Mouse (Mus musculus) kidney, postnatal 0 days (tissue): ENCODE measurements around the gene Prelp. TPM values are rescaled to one million over a fixed set of nuclear protein-coding genes. Genes with fewer than 3 reads are reported as not detected.

ENCODE experiments used
- ATAC-seq: fragments of 200-750 bp; cut with Nextera tagmentation; replicated peaks from 2 replicates; pipeline ENCODE4 v1.8.0; 2017; ENCODE audit warnings: low read depth, moderate number of reproducible peaks, moderate TSS enrichment, moderate library complexity; ENCODE audit not compliant: low FRiP score
- DNase-seq: peaks from one replicate; pipeline ENCODE4 v3.0.0-alpha.2; 2016; ENCODE audit warnings: low spot score
- H3K27ac ChIP-seq: fragments of 300-500 bp; sonication (generic); 2 replicates; pipeline ENCODE4 v1.5.1; 2014; ENCODE audit warnings: mild to moderate bottlenecking
- H3K27me3 ChIP-seq: fragments of 300-500 bp; sonication (generic); 2 replicates; pipeline ENCODE4 v1.6.1; 2014; ENCODE audit warnings: low read length, mixed read lengths; ENCODE audit not compliant: insufficient read depth
- H3K36me3 ChIP-seq: fragments of 300-500 bp; sonication (generic); 2 replicates; pipeline ENCODE4 v1.6.1; 2014; ENCODE audit warnings: low read length, mixed read lengths; ENCODE audit not compliant: insufficient read depth
- H3K4me1 ChIP-seq: fragments of 300-500 bp; sonication (generic); replicated peaks from 2 replicates; pipeline ENCODE4 v1.6.1; 2014; ENCODE audit warnings: antibody characterized with exemption, low read length, mixed read lengths; ENCODE audit not compliant: insufficient read depth
- H3K4me2 ChIP-seq: fragments of 300-500 bp; sonication (generic); 2 replicates; pipeline ENCODE4 v1.6.1; 2014; ENCODE audit warnings: mild to moderate bottlenecking, low read length, moderate library complexity, mixed read lengths
- H3K4me3 ChIP-seq: fragments of 300-500 bp; sonication (generic); replicated peaks from 2 replicates; pipeline ENCODE4 v1.5.1; 2014; ENCODE audit warnings: low read depth, low read length
- H3K9ac ChIP-seq: fragments of 300-500 bp; sonication (generic); 2 replicates; pipeline ENCODE4 v1.6.1; 2014; ENCODE audit warnings: low read depth, low read length
- H3K9me3 ChIP-seq: fragments of 300-500 bp; sonication (generic); replicated peaks from 2 replicates; pipeline ENCODE4 v1.6.1; 2016; ENCODE audit warnings: low read length, inconsistent platforms, mixed read lengths
- CTCF ChIP-seq: IDR thresholded peaks from 2 replicates; pipeline ENCODE4 v1.5.1; 2016; ENCODE audit warnings: antibody characterized with exemption, low read depth, mild to moderate bottlenecking, moderate library complexity
- WGBS: fragments of 180-500 bp; shearing (Covaris S2); extraction: QIAGEN DNeasy Blood & Tissue Kit; methylation state at CpG from one replicate; pipeline ENCODE4 v1.1.7; 2014; 5-methylcytosine and 5-hydroxymethylcytosine counted together
- polyA plus RNA-seq: library from polyadenylated mRNA; unstranded; fragments of >200 nt; fragmentation: Nextera tagmentation; extraction: Ambion mirVana; gene quantifications from 2 replicates; pipeline ENCODE4 v1.2.1, GENCODE M21; 2015

Prelp gene
- polyA plus RNA-seq, 1 experiment from 2014 or later: 2.2 TPM

DNA sequence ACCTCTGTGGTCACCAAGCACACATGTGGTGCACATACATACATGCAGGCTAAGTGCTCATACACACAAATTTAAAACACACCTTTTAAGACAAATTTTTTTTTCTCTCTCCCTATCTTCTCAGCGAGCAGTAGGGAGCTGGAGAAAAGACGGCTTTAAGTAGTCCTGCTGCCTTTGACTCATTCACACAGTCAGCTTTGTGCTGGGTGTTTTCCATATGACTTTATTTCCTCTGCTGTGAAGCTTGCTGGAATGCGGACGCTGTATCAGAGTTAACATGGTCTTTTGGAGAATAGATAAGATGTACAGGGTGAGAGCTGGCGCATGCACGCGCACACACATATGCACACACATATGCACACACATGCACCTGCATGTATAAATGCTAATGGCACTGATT, 11.1 kb downstream of the Prelp start:
- H3K4me2 ChIP-seq: no peak overlapping the region
- H3K27ac ChIP-seq: no peak overlapping the region
- WGBS: 91% methylated on average over 7 of the region's 7 CpGs
- no peaks in the 10 kb centered on the region for H3K27me3 ChIP-seq
- peaks cover 12% of the 10 kb centered on the region for H3K4me1 ChIP-seq
- no peaks in the 10 kb centered on the region for H3K9me3 ChIP-seq
- DNase-seq (no peak), ATAC-seq (no peak)
- no peak overlapping the region for H3K9ac ChIP-seq
- H3K4me3 ChIP-seq: no peak overlapping the region
- no peak for TF ChIP-seq CTCF
- no peaks in the 10 kb centered on the region for H3K36me3 ChIP-seq

DNA sequence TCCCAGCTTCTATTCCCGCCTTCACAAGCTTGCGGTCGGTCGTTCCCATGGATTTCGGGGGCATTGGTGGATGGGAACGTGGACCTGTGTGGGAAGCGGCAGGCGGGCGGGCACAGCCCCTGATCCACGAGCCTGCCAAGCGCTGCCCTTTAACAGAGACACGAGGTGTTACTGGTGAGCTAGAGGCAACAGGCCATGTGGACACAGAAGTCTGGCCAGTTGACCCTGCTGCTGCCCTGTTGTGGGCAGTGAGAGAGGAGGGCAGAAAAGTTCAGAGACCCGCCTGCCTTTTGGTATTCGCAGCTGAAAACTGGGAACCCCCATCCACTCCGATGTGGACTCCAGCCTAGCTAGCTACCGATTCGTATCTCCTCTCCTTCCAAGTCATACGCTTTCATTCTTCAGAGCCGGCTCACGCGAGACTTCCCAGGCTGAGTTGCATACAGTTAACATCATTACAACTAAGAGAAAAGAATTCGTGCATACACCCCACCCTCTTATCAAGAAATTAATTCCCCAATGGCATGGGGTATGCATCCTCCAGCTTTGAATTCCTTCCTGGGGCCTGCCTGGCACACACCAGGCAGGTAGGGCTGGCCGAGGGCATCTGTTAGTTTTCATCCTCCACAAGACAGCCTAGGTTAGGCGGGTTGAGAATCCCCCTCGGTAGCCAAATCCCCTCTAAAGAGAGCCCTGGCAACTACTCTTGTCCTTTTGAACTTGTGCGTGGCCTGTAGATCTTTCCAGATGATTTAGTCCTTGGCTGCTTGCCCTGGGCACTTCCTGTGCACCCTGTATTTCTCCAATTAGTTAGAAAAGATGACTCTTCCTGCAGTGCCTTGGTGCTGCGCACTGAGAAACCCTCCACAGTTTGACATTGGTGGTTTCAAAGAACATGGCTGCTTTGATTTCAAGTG, 12.3 kb downstream of the Prelp start:
- no peak for TF ChIP-seq CTCF
- Histone ChIP-seq H3K27me3 (no peaks in the 10 kb centered on the region), H3K4me3 (peak overlapping the region; percentile 27), H3K4me1 (peaks cover 12% of the 10 kb centered on the region), H3K27ac (peak overlapping the region; percentile 63), H3K4me2 (peak overlapping the region; percentile 70), H3K36me3 (no peaks in the 10 kb centered on the region), H3K9ac (peak overlapping the region; percentile 52; the same call in 1 of the 2 replicates), H3K9me3 (no peaks in the 10 kb centered on the region)
- ATAC-seq (peak; percentile 30; the same call in 1 of the 2 replicates), DNase-seq (peak; percentile 81)
- 6% methylated on average over 27 of the region's 27 CpGs for WGBS

DNA sequence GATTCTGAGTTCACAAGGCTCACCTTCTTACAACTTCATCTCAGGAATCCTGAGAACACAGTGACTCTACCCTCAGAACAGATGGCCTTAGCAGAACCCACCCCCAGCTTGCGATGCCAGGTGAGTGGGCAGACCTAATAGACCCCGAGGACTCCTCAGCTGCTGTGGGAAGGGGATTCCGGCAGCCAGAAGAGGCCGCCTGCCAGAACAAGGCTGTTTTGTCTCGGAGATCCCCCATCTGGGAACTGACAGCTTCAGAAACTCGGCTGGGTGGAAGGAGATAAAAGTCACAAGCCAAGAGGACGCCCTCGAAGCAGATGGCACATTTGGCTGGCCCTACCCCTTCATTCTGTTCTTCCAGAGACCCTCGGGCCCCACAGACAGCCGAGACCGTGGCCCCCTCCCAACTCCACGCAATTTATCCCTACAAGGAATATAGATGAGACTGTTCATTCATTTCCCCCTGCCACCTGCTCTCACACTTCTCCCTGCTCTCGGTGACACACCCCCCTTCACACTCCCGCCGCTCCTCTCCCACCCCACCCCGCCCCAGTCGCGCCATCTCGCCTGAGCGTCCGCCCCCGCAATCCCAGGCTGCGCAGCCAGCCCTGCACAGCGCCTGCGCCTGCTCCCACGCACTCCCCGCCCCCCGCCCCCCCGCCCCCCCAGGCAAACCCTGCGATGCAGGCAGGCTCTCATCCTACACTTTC, 13.1 kb downstream of the Prelp start, which contains the start of gene Optc:
TSS of gene Optc (minus strand) at position 51 of the 710 bp plus-strand sequence.
- DNase-seq (peak; percentile 83), ATAC-seq (peak; percentile 57)
- peak within 1 kb of the TSS; percentile 27 for H3K4me3 ChIP-seq
- TF ChIP-seq CTCF: no peak
- H3K27me3 ChIP-seq: no peaks in the 10 kb centered on the region
- H3K9me3 ChIP-seq: no peaks in the 10 kb centered on the region
- peaks cover 12% of the 10 kb centered on the region for H3K4me1 ChIP-seq
- peak within 1 kb of the TSS; percentile 70 for H3K4me2 ChIP-seq
- H3K27ac ChIP-seq: peak within 1 kb of the TSS; percentile 63
- peak within 1 kb of the TSS; percentile 52; the same call in 1 of the 2 replicates for H3K9ac ChIP-seq
- WGBS: 4% methylated on average over 26 of the region's 30 CpGs
- H3K36me3 ChIP-seq: no peaks in the 10 kb centered on the region

DNA sequence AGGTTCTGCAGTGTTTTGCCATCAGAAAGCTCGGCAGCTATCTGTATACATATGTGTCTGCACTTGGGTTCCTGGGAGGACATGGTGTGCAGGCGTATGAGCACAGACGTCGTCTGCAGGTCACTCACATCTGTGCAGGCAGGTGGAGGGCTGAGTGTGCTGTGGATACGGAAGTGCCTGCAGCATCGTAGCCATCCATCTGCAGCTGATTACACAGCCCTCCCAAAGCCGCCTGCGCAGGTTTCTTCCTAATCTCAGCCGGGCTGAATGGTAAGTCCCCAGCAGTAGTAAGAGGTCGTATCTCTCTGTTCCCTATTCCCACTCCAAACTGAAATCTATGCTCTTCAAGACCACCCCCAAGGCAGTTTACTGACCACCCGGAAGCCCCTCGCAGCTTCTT, 14.8 kb downstream of the Prelp start:
- no peak overlapping the region for H3K27ac ChIP-seq
- 71% methylated on average over 12 of the region's 12 CpGs for WGBS
- no peaks in the 10 kb centered on the region for H3K36me3 ChIP-seq
- no peak for TF ChIP-seq CTCF
- H3K4me1 ChIP-seq: peaks cover 12% of the 10 kb centered on the region
- H3K4me2 ChIP-seq: no peak overlapping the region
- ATAC-seq: no peak
- no peak overlapping the region for H3K9ac ChIP-seq
- H3K9me3 ChIP-seq: no peaks in the 10 kb centered on the region
- no peak overlapping the region for H3K4me3 ChIP-seq
- no peaks in the 10 kb centered on the region for H3K27me3 ChIP-seq
- no peak for DNase-seq

DNA sequence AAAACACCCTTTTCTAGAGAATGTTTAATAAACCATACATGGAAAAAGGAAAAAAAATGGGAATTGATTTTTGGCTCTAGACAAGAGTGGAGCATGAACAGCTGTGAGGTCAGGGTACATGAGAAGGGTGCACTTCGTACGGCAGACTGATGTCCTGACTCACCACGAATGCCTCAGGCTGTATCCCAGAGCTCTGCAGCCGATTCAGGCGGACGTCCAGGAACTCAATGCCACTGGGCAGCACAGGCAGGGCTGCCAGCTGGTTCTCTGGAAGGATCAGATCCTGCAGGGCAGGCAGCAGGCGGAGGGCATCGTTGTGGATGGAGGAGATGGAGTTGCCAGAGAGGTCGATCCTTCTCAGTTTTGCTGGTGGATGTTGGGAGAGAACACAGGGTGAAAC, 20.4 kb downstream of the Prelp start:
- 74% methylated on average over 9 of the region's 9 CpGs for WGBS
- Histone ChIP-seq H3K4me3 (no peak overlapping the region), H3K9ac (no peak overlapping the region), H3K9me3 (no peaks in the 10 kb centered on the region), H3K27me3 (no peaks in the 10 kb centered on the region), H3K4me1 (no peaks in the 10 kb centered on the region), H3K27ac (no peak overlapping the region), H3K36me3 (no peaks in the 10 kb centered on the region), H3K4me2 (no peak overlapping the region)
- no peak for TF ChIP-seq CTCF
- ATAC-seq (no peak), DNase-seq (no peak)

DNA sequence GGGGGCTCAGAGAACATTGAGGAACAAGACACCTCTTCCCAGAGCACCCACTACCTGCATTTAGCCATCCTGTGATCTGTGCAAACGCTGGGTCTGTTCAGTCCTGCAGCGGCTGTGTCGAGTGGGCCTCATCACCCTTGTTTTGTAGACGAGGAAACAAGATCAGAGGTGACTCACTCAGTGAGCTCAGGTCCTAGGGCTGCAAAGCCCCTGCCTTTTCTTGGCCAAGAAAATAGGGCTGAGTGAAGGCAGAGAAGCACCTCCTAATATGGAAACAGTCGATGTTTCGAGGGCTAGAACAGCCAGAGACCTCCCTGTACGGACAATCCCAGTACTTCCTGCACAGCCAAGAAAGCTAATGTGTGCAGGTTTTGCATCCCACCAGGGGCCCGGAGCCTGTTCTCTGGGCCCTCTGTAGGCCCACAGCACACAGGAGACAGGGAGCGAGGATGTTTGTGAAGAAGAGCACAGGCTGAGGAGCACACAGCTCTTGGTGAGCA, 22.1 kb downstream of the Prelp start:
- Histone ChIP-seq H3K9me3 (no peaks in the 10 kb centered on the region), H3K9ac (no peak overlapping the region), H3K36me3 (no peaks in the 10 kb centered on the region), H3K4me3 (no peak overlapping the region), H3K27ac (no peak overlapping the region), H3K4me1 (no peaks in the 10 kb centered on the region), H3K27me3 (no peaks in the 10 kb centered on the region), H3K4me2 (no peak overlapping the region)
- no peak for TF ChIP-seq CTCF
- 72% methylated on average over 9 of the region's 9 CpGs for WGBS
- DNase-seq (no peak), ATAC-seq (no peak)
